Mouse (Mus musculus) stomach, postnatal 0 days (tissue): ENCODE measurements around the gene Ehmt2. TPM values are rescaled to one million over a fixed set of nuclear protein-coding genes. Genes with fewer than 3 reads are reported as not detected.
A peak's percentile ranks its signal among the peaks of the same experiment; 100 is the strongest.

Experiments
- ATAC-seq: fragments of 200-750 bp; cut with Nextera tagmentation; 2 replicates; pipeline ENCODE4 v1.8.0; 2017; ENCODE audit not compliant: low FRiP score, low TSS enrichment
- DNase-seq: peaks from one replicate; pipeline ENCODE4 v3.0.0-alpha.2; 2016; ENCODE audit warnings: low spot score
- H3K27ac ChIP-seq: fragments of 300-500 bp; sonication (generic); replicated peaks from 2 replicates; pipeline ENCODE4 v1.5.1; 2014; ENCODE audit warnings: mild to moderate bottlenecking, control low read depth
- H3K27me3 ChIP-seq: fragments of 300-500 bp; sonication (generic); 2 replicates; pipeline ENCODE4 v1.6.1; 2014; ENCODE audit warnings: low read length; ENCODE audit not compliant: control insufficient read depth, insufficient read depth
- H3K36me3 ChIP-seq: fragments of 300-500 bp; sonication (generic); 2 replicates; pipeline ENCODE4 v1.6.1; 2014; ENCODE audit warnings: low read length, mixed read lengths; ENCODE audit not compliant: control insufficient read depth, insufficient read depth
- H3K4me1 ChIP-seq: fragments of 300-500 bp; sonication (generic); replicated peaks from 2 replicates; pipeline ENCODE4 v1.6.1; 2014; ENCODE audit warnings: antibody characterized with exemption; ENCODE audit not compliant: control insufficient read depth, insufficient read depth
- H3K4me2 ChIP-seq: fragments of 300-500 bp; sonication (generic); replicated peaks from 2 replicates; pipeline ENCODE4 v1.6.1; 2014; ENCODE audit warnings: low read depth, mild to moderate bottlenecking, control low read depth, moderate library complexity
- H3K4me3 ChIP-seq: fragments of 300-500 bp; sonication (generic); 2 replicates; pipeline ENCODE4 v1.5.1; 2014; ENCODE audit warnings: low read depth, low read length, control low read depth
- H3K9ac ChIP-seq: fragments of 300-500 bp; sonication (generic); 2 replicates; pipeline ENCODE4 v1.6.1; 2014; ENCODE audit warnings: mild to moderate bottlenecking, low read length, control low read depth, mixed read lengths
- H3K9me3 ChIP-seq: fragments of 300-500 bp; sonication (generic); 2 replicates; pipeline ENCODE4 v1.6.1; 2016; ENCODE audit warnings: low read length; ENCODE audit not compliant: control insufficient read depth
- CTCF ChIP-seq: IDR thresholded peaks from 2 replicates; pipeline ENCODE4 v1.5.1; 2016; ENCODE audit warnings: antibody characterized with exemption, low read depth, mild to moderate bottlenecking, moderate library complexity
- EP300 ChIP-seq: optimal IDR thresholded peaks from 2 replicates; pipeline ENCODE3; 2016; ENCODE audit warnings: antibody characterized with exemption
- WGBS: fragments of 180-500 bp; shearing (Covaris S2); extraction: QIAGEN DNeasy Blood & Tissue Kit; methylation state at CpG from one replicate; pipeline ENCODE4 v1.1.7; 2014; 5-methylcytosine and 5-hydroxymethylcytosine counted together
- polyA plus RNA-seq: library from polyadenylated mRNA; unstranded; fragments of >200 nt; fragmentation: Nextera tagmentation; extraction: Ambion mirVana; gene quantifications from 2 replicates; pipeline ENCODE4 v1.2.1, GENCODE M21; 2015

Ehmt2 gene
- polyA plus RNA-seq, 1 experiment from 2014 or later, result 23.8 TPM

- no peak for DNase-seq
- H3K4me1 ChIP-seq, result no peaks in the 10 kb centered on the region
- H3K9ac ChIP-seq, result no peak overlapping the region
Observed at GRCm38 (mm10) chr17:34885615-34886014, 12.7 kb upstream of the Ehmt2 start.

GRCm38 (mm10) chr17:34887942-34888341 is 10.3 kb upstream of the Ehmt2 start:
- 83% methylated on average over 5 of the region's 5 CpGs for WGBS
- Histone ChIP-seq H3K36me3 (no peaks in the 10 kb centered on the region), H3K9ac (no peak overlapping the region), H3K4me3 (no peak overlapping the region), H3K4me1 (no peaks in the 10 kb centered on the region), H3K27ac (no peak overlapping the region), H3K4me2 (no peak overlapping the region), H3K27me3 (no peaks in the 10 kb centered on the region), H3K9me3 (no peaks in the 10 kb centered on the region)
- no peak for ATAC-seq
- no peak for DNase-seq
- no peak for TF ChIP-seq EP300
- no peak for TF ChIP-seq CTCF

More at GRCm38 (mm10) chr17:34885615-34886014, 12.7 kb upstream of the Ehmt2 start:
- Histone ChIP-seq H3K4me3 (no peak overlapping the region), H3K4me2 (no peak overlapping the region), H3K36me3 (no peaks in the 10 kb centered on the region), H3K9me3 (no peaks in the 10 kb centered on the region), H3K27me3 (no peaks in the 10 kb centered on the region), H3K27ac (no peak overlapping the region)
- WGBS, result 74% methylated on average over 3 of the region's 3 CpGs
- ATAC-seq, result no peak
- TF ChIP-seq EP300, result no peak
- no peak for TF ChIP-seq CTCF

GRCm38 (mm10) chr17:34890074-34890743 is 8.1 kb upstream of the Ehmt2 start:
- H3K27ac ChIP-seq, result no peak overlapping the region
- no peak overlapping the region for H3K9ac ChIP-seq
- H3K9me3 ChIP-seq, result no peaks in the 10 kb centered on the region
- 80% methylated on average over 12 of the region's 12 CpGs for WGBS
- no peaks in the 10 kb centered on the region for H3K4me1 ChIP-seq
- H3K4me3 ChIP-seq, result no peak overlapping the region
- no peaks in the 10 kb centered on the region for H3K36me3 ChIP-seq
- ATAC-seq (no peak), DNase-seq (no peak)
- H3K27me3 ChIP-seq, result no peaks in the 10 kb centered on the region
- TF ChIP-seq EP300 (no peak), CTCF (no peak)
- H3K4me2 ChIP-seq, result no peak overlapping the region

GRCm38 (mm10) chr17:34891377-34891776 is 6.9 kb upstream of the Ehmt2 start:
- peak; percentile 38; the same call in 1 of the 2 replicates for TF ChIP-seq CTCF
- no peak for TF ChIP-seq EP300
- Histone ChIP-seq H3K27ac (no peak overlapping the region), H3K9ac (no peak overlapping the region), H3K36me3 (no peaks in the 10 kb centered on the region), H3K27me3 (no peaks in the 10 kb centered on the region), H3K4me1 (no peaks in the 10 kb centered on the region), H3K4me2 (no peak overlapping the region), H3K4me3 (no peak overlapping the region), H3K9me3 (no peaks in the 10 kb centered on the region)
- WGBS, result 93% methylated on average over 2 of the region's 2 CpGs
- DNase-seq (no peak), ATAC-seq (no peak)

DNA sequence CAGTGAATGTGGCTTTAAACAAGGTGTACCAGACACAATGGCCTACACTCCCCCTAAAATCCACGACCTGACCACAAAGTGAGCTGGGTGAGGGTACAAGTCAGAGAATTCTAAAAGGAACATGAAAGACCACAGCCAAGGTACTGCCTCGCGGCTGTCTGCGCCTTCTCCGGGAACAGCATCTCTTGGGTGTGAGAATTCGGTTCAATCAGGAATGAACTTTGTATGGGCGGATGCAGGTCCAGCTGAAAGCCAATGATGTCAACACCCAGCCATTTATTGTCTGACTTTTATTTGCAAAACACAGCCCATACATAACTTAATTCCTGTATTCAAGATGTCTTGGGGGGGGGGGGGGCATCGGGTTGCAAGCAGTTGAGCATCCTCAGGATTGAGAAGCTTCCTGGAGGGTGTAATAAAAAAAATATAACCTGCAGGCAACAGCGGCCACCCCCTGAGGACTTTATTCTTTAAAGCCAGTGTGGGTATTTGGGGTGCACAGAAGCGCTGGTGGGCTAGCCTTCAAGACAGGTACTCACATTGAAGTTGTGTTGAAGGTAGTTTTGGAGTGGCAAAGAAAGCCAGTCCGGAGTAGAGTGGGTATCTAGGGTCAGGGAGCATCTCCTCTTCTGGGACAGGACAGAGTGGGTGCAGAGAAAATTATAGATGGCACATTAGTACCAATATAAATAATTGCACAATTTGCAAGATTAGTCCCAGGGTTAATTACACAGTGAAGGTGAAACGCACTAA is 5.0 kb upstream of the Ehmt2 start:
- Histone ChIP-seq H3K9ac (no peak overlapping the region), H3K36me3 (no peaks in the 10 kb centered on the region), H3K9me3 (no peaks in the 10 kb centered on the region), H3K27ac (peak overlapping the region; percentile 80; the same call in 1 of the 2 replicates), H3K4me1 (no peaks in the 10 kb centered on the region), H3K4me3 (peak overlapping the region; percentile 75), H3K4me2 (peak overlapping the region; percentile 91; the same call in 1 of the 2 replicates), H3K27me3 (no peaks in the 10 kb centered on the region)
- DNase-seq (no peak), ATAC-seq (no peak)
- 76% methylated on average over 12 of the region's 12 CpGs for WGBS
- TF ChIP-seq EP300 (no peak), CTCF (no peak)
